Mouse (Mus musculus) testis, adult 2 months (tissue): ENCODE measurements around the gene Aoc2.

Experiments
- CTCF ChIP-seq: fragments of 200-500 bp; IDR thresholded peaks from 2 replicates; pipeline ENCODE4 v1.5.1; 2012; ENCODE audit warnings: low read depth, mild to moderate bottlenecking, inconsistent platforms, low read length, moderate library complexity; ENCODE audit not compliant: control insufficient read depth, insufficient read depth, insufficient replicate concordance
- POLR2A ChIP-seq: fragments of 200-500 bp; IDR thresholded peaks from 2 replicates; pipeline ENCODE4 v1.6.1; 2012; ENCODE audit warnings: low read depth, mild to moderate bottlenecking, inconsistent platforms, low read length, moderate library complexity; ENCODE audit not compliant: control insufficient read depth

GRCm38 (mm10) chr11:101348774-101349173 is 23.9 kb downstream of the Aoc2 start:
- no peak for TF ChIP-seq POLR2A
- no peak for TF ChIP-seq CTCF
